Mouse (Mus musculus) liver, embryonic 14.5 days (tissue): Measurements from ENCODE around the gene Gdap1l1. TPM values are rescaled to one million over a fixed set of nuclear protein-coding genes. Genes with fewer than 3 reads are reported as not detected.

Source experiments
- ATAC-seq: fragments of 200-750 bp; cut with Nextera tagmentation; 2 replicates; pipeline ENCODE4 v1.8.0; 2017; ENCODE audit warnings: moderate number of reproducible peaks, mild to moderate bottlenecking, moderate library complexity; ENCODE audit not compliant: insufficient read depth
- DNase-seq, 3 experiments: peaks; one replicate each; pipeline ENCODE4 v3.0.0-alpha.2; 2012 to 2013; ENCODE audit warnings: low read depth in 3 of 3, low spot score in 3 of 3
- H3K27ac ChIP-seq: fragments of 300-500 bp; sonication (generic); 2 replicates; pipeline ENCODE4 v1.5.1; 2014; ENCODE audit warnings: moderate library complexity, mild to moderate bottlenecking, control low read depth, inconsistent platforms
- H3K27me3 ChIP-seq: fragments of 300-500 bp; sonication (generic); 2 replicates; pipeline ENCODE4 v1.6.1; 2014; ENCODE audit warnings: mild to moderate bottlenecking, low read length, moderate library complexity; ENCODE audit not compliant: control insufficient read depth, insufficient read depth
- H3K36me3 ChIP-seq: fragments of 300-500 bp; sonication (generic); replicated peaks from 2 replicates; pipeline ENCODE4 v1.6.1; 2014; ENCODE audit warnings: low read depth; ENCODE audit not compliant: control insufficient read depth, insufficient read depth
- H3K4me1 ChIP-seq, 2 experiments: fragments of 200-500 bp in 1 of 2; fragments of 300-500 bp in 1 of 2; sonication (generic) in 1 of 2; replicated peaks; 2 replicates each; pipeline ENCODE4 v1.6.1; 2012 to 2014; ENCODE audit warnings: antibody characterized with exemption in 1 of 2, inconsistent platforms in 1 of 2, low read length in 1 of 2; ENCODE audit not compliant: control insufficient read depth in 2 of 2, insufficient read depth in 2 of 2
- H3K4me2 ChIP-seq: fragments of 300-500 bp; sonication (generic); 2 replicates; pipeline ENCODE4 v1.6.1; 2014; ENCODE audit warnings: low read depth, mild to moderate bottlenecking, control low read depth, moderate library complexity
- H3K4me3 ChIP-seq, 2 experiments: fragments of 200-500 bp in 1 of 2; fragments of 300-500 bp in 1 of 2; sonication (generic) in 1 of 2; 2 replicates each; pipeline ENCODE4 v1.5.1; 2012 to 2014; ENCODE audit warnings: low read depth in 2 of 2, low read length in 2 of 2, mild to moderate bottlenecking in 2 of 2, control low read depth in 1 of 2, inconsistent platforms in 1 of 2, moderate library complexity in 1 of 2; ENCODE audit not compliant: insufficient read depth in 1 of 2
- H3K9ac ChIP-seq: fragments of 300-500 bp; sonication (generic); replicated peaks from 2 replicates; pipeline ENCODE4 v1.6.1; 2014; ENCODE audit warnings: mild to moderate bottlenecking, control low read depth, moderate library complexity
- H3K9me3 ChIP-seq: fragments of 300-500 bp; sonication (generic); 2 replicates; pipeline ENCODE4 v1.6.1; 2016; ENCODE audit warnings: low read length, mixed read lengths; ENCODE audit not compliant: control insufficient read depth
- CTCF ChIP-seq: IDR thresholded peaks from 2 replicates; pipeline ENCODE4 v1.5.1; 2016; ENCODE audit warnings: antibody characterized with exemption, low read depth, control low read depth
- EP300 ChIP-seq: IDR thresholded peaks from 2 replicates; pipeline ENCODE4 v1.6.1; 2016; ENCODE audit warnings: antibody characterized with exemption, low read depth
- WGBS: fragments of 180-500 bp; shearing (Covaris S2); extraction: QIAGEN DNeasy Blood & Tissue Kit; methylation state at CpG from one replicate; pipeline ENCODE4 v1.1.7; 2014; ENCODE audit not compliant: insufficient replicate concordance; 5-methylcytosine and 5-hydroxymethylcytosine counted together
- polyA plus RNA-seq, 2 experiments: library from polyadenylated mRNA; depleted of rRNA in 1 of 2; stranded (reverse) in 1 of 2; unstranded in 1 of 2; fragments of >200 nt; fragmentation: Nextera tagmentation in 1 of 2; extraction: Ambion mirVana in 1 of 2; gene quantifications; 2 replicates each; pipeline versions ENCODE4 v1.2.1 to v1.2.3; 2012 to 2014

Gene Gdap1l1
- polyA plus RNA-seq, 2 experiments = 0.03 TPM; not detected in 1

- Histone ChIP-seq H3K9ac (peak overlapping the region; percentile 84), H3K9me3 (no peaks in the 10 kb centered on the region), H3K36me3 (no peaks in the 10 kb centered on the region), H3K4me1 (peaks cover 13% of the 10 kb centered on the region in 2 experiments; a peak in 3 of 4 replicates), H3K27me3 (no peaks in the 10 kb centered on the region), H3K4me3 (peak overlapping the region; percentile 79 to 92), H3K27ac (no peak overlapping the region), H3K4me2 (peak overlapping the region; percentile 88)
- DNase-seq (no peak), ATAC-seq (no peak)
- WGBS = 14% methylated on average over 10 of the region's 10 CpGs
- no peak for TF ChIP-seq EP300
Measured at GRCm38 (mm10) chr2:163420366-163420886, 17.9 kb upstream of the Gdap1l1 start.

- 49% methylated on average over 9 of the region's 9 CpGs for WGBS
- no peaks in the 10 kb centered on the region for H3K36me3 ChIP-seq
- H3K9ac ChIP-seq = no peak overlapping the region
Measured at GRCm38 (mm10) chr2:163422895-163423660, 15.2 kb upstream of the Gdap1l1 start.

GRCm38 (mm10) chr2:163424597-163424996 is 13.7 kb upstream of the Gdap1l1 start, which contains the start of gene Oser1:
Gene Oser1 (minus strand): TSS chr2:163424697.
- H3K27me3 ChIP-seq = no peaks in the 10 kb centered on the region
- H3K9me3 ChIP-seq = no peaks in the 10 kb centered on the region
- no peak within 1 kb of the TSS for H3K4me2 ChIP-seq
- no peak for DNase-seq
- H3K4me3 ChIP-seq = no peak within 1 kb of the TSS
- H3K4me1 ChIP-seq = peaks cover 2 to 5% of the 10 kb centered on the region in 2 experiments; a peak in 2 of 4 replicates
- TF ChIP-seq CTCF = no peak
- no peak for TF ChIP-seq EP300
- ATAC-seq = no peak
- H3K9ac ChIP-seq = no peak within 1 kb of the TSS
- H3K27ac ChIP-seq = no peak within 1 kb of the TSS
- WGBS = 65% methylated on average over 6 of the region's 6 CpGs
- no peaks in the 10 kb centered on the region for H3K36me3 ChIP-seq

More at GRCm38 (mm10) chr2:163422895-163423660, 15.2 kb upstream of the Gdap1l1 start:
- DNase-seq = no peak
- ATAC-seq = no peak
- no peaks in the 10 kb centered on the region for H3K27me3 ChIP-seq
- H3K4me2 ChIP-seq = no peak overlapping the region
- H3K9me3 ChIP-seq = no peaks in the 10 kb centered on the region
- H3K4me1 ChIP-seq = peaks cover 5 to 9% of the 10 kb centered on the region in 2 experiments; a peak in 3 of 4 replicates
- no peak overlapping the region for H3K27ac ChIP-seq
- H3K4me3 ChIP-seq = no peak overlapping the region
- no peak for TF ChIP-seq CTCF
- no peak for TF ChIP-seq EP300

GRCm38 (mm10) chr2:163428346-163429011 is 9.8 kb upstream of the Gdap1l1 start:
- TF ChIP-seq EP300 = no peak
- TF ChIP-seq CTCF = no peak
- no peaks in the 10 kb centered on the region for H3K36me3 ChIP-seq
- H3K4me2 ChIP-seq = no peak overlapping the region
- no peaks in the 10 kb centered on the region for H3K27me3 ChIP-seq
- WGBS = 34% methylated on average over 4 of the region's 4 CpGs
- H3K9me3 ChIP-seq = no peaks in the 10 kb centered on the region
- H3K27ac ChIP-seq = no peak overlapping the region
- ATAC-seq (no peak), DNase-seq (no peak)
- H3K9ac ChIP-seq = no peak overlapping the region
- H3K4me3 ChIP-seq = no peak overlapping the region
- H3K4me1 ChIP-seq = no peaks in the 10 kb centered on the region

- Histone ChIP-seq H3K9ac (no peak overlapping the region), H3K9me3 (no peaks in the 10 kb centered on the region), H3K27ac (no peak overlapping the region), H3K36me3 (no peaks in the 10 kb centered on the region), H3K4me2 (no peak overlapping the region), H3K4me1 (no peaks in the 10 kb centered on the region), H3K4me3 (no peak overlapping the region), H3K27me3 (no peaks in the 10 kb centered on the region)
- ATAC-seq = no peak
- TF ChIP-seq EP300 (no peak), CTCF (no peak)
- DNase-seq = no peak
- WGBS = 69% methylated on average over 9 of the region's 9 CpGs
Measured at GRCm38 (mm10) chr2:163431289-163431688, 7.0 kb upstream of the Gdap1l1 start.
